ENCODE assay signal across 27 mouse cellular contexts in genomic region chr6:49410830-49411229, GRCm38 (mm10). TPM values are rescaled to one million over a fixed set of nuclear protein-coding genes. Genes with fewer than 3 reads are reported as not detected.
DNase-seq lines count a peak whose midpoint lies in the region; ATAC-seq and TF ChIP-seq lines count a peak whose summit lies in the region.
"Had no signal": no experiment of that assay in that cellular context is flagged by ENCODE, and none has a peak within 500 bp of the region (broad histone marks: within the 10 kb centered on the region; RNA-seq: fewer than 3 reads in every experiment).

No protein-coding gene starts in this region.

- H3K9me3 ChIP-seq in intestine, postnatal 0 days (ENCODE audit: control insufficient read depth) = no peaks in the 10 kb centered on the region
- no peaks in the 10 kb centered on the region for H3K9me3 ChIP-seq in midbrain, postnatal 0 days (ENCODE audit: low read length)
- H3K9me3 ChIP-seq: embryonic facial prominence, embryonic 12.5 days; forebrain, embryonic 13.5 days; heart, embryonic 10.5 days; hindbrain, embryonic 12.5 days had no signal

- no peak for TF ChIP-seq CTCF in kidney, adult 2 months (conservative IDR thresholded peaks at IDR 0.05; ENCODE audit: insufficient read depth, insufficient read length, low read depth, low read length)
- TF ChIP-seq CTCF in Patski (IDR thresholded peaks at IDR 0.05) = no peak
- no peak for TF ChIP-seq CTCF in intestine, postnatal 0 days (IDR thresholded peaks at IDR 0.05; ENCODE audit: low read depth)
- TF ChIP-seq CTCF in left cerebral cortex, adult 2 months (IDR thresholded peaks at IDR 0.05) = no peak
- TF ChIP-seq CTCF in midbrain, postnatal 0 days (IDR thresholded peaks at IDR 0.05) = no peak

- H3K27me3 ChIP-seq in kidney, adult 2 months (replicated peaks; ENCODE audit: control insufficient read depth, insufficient read depth, low read length) = no peaks in the 10 kb centered on the region
- peaks cover 15% of the 10 kb centered on the region for H3K27me3 ChIP-seq in Patski
- no peaks in the 10 kb centered on the region for H3K27me3 ChIP-seq in intestine, postnatal 0 days (replicated peaks; ENCODE audit: control insufficient read depth, insufficient read depth, low read length)
- H3K27me3 ChIP-seq in midbrain, postnatal 0 days (ENCODE audit: insufficient read depth, low read length) = no peaks in the 10 kb centered on the region
- H3K27me3 ChIP-seq: embryonic facial prominence, embryonic 12.5 days; forebrain, embryonic 13.5 days; hindbrain, embryonic 12.5 days had no signal

- CTCF ChIA-PET in Patski (lab: Charles Lee) = no interaction called here

- in situ Hi-C loops in Patski (cut with MboI; ENCODE audit: low pct_unique_long_range_greater_than_20kb) = no loop called here

- POLR2A ChIA-PET in Patski (lab: Charles Lee) = no interaction called here

- intact Hi-C loops in left cerebral cortex, adult 2 months (cut with DNase I) = no loop called here

- peak; percentile 46 for DNase-seq in kidney, adult 2 months
- DNase-seq in kidney, adult 11 months = no peak
- peak; percentile 15 for DNase-seq in Patski (ENCODE audit: low read depth, low spot score)
- DNase-seq in fat pad, adult 2 months (ENCODE audit: extremely low read depth, low read depth, low spot score) = peak; percentile 54
- no peak for DNase-seq in layer of hippocampus, postnatal 10 days (ENCODE audit: low spot score in 2 of 2)
- no peak for DNase-seq in left cerebral cortex, adult 2 months (ENCODE audit: extremely low spot score in 1 of 2, low spot score in 2 of 2)
- no peak for DNase-seq in midbrain, postnatal 0 days (ENCODE audit: low spot score)
- DNase-seq: adrenal gland, postnatal 14 days; cerebellum, adult 2 months; cerebellum, postnatal 14 days; embryo, embryonic 11 days; gastrocnemius, adult 2 months; gastrocnemius, postnatal 36 days; heart, adult 18-20 months; heart, postnatal 10 days; heart, postnatal 4 days had no signal

- 57% methylated on average over 3 of the region's 3 CpGs for WGBS in kidney, adult 2 months
- 52% methylated on average over 3 of the region's 3 CpGs for WGBS in intestine, postnatal 0 days
- WGBS in midbrain, postnatal 0 days = 80% methylated on average over 3 of the region's 3 CpGs

- no peak overlapping the region for H3K9ac ChIP-seq in intestine, postnatal 0 days (ENCODE audit: low read depth, low read length)
- no peak overlapping the region for H3K9ac ChIP-seq in midbrain, postnatal 0 days (replicated peaks; ENCODE audit: low read length, poor library complexity, severe bottlenecking)
- H3K9ac ChIP-seq: embryonic facial prominence, embryonic 12.5 days; forebrain, embryonic 13.5 days; hindbrain, embryonic 12.5 days had no signal

- H3K4me3 ChIP-seq in kidney, adult 2 months (ENCODE audit: insufficient read depth, low read depth, low read length) = no peak overlapping the region
- no peak overlapping the region for H3K4me3 ChIP-seq in intestine, postnatal 0 days (ENCODE audit: low read depth, low read length)
- no peak overlapping the region for H3K4me3 ChIP-seq in left cerebral cortex, adult 2 months
- H3K4me3 ChIP-seq in midbrain, postnatal 0 days (ENCODE audit: low read depth, low read length) = no peak overlapping the region
- H3K4me3 ChIP-seq: embryonic facial prominence, embryonic 12.5 days; forebrain, embryonic 13.5 days; gastrocnemius, adult 2 months; heart, embryonic 10.5 days; hindbrain, embryonic 12.5 days had no signal

- H3K4me1 ChIP-seq in kidney, adult 2 months (ENCODE audit: control insufficient read depth, insufficient read depth, low read length) = peaks cover 4% of the 10 kb centered on the region; the same call in 1 of the 2 replicates
- H3K4me1 ChIP-seq in intestine, postnatal 0 days (replicated peaks; ENCODE audit: control insufficient read depth, insufficient read depth, low read length) = no peaks in the 10 kb centered on the region
- H3K4me1 ChIP-seq in midbrain, postnatal 0 days (ENCODE audit: insufficient read depth, low read length) = no peaks in the 10 kb centered on the region
- H3K4me1 ChIP-seq: embryonic facial prominence, embryonic 12.5 days; forebrain, embryonic 13.5 days; heart, embryonic 10.5 days; hindbrain, embryonic 12.5 days had no signal

- 0 out of 2 replicates have a peak overlapping the region, but pooled peaks have one; percentile 45 for H3K27ac ChIP-seq in kidney, adult 2 months (ENCODE audit: insufficient read depth, low read depth, low read length)
- H3K27ac ChIP-seq in intestine, postnatal 0 days (ENCODE audit: low read depth, low read length) = peak overlapping the region; percentile 10; the same call in 1 of the 2 replicates
- H3K27ac ChIP-seq in left cerebral cortex, adult 2 months = no peak overlapping the region
- no peak overlapping the region for H3K27ac ChIP-seq in midbrain, postnatal 0 days (ENCODE audit: low read depth, low read length)
- H3K27ac ChIP-seq: embryonic facial prominence, embryonic 12.5 days; forebrain, embryonic 13.5 days; gastrocnemius, adult 2 months; heart, embryonic 10.5 days; hindbrain, embryonic 12.5 days had no signal

- peak; percentile 62 for ATAC-seq in Patski
- peak; percentile 94 for ATAC-seq in intestine, postnatal 0 days
- ATAC-seq in midbrain, postnatal 0 days (ENCODE audit: low FRiP score) = no peak
- ATAC-seq: forebrain, embryonic 13.5 days; hindbrain, embryonic 16.5 days; inflammation-experienced regulatory T-cells, adult 6 months had no signal

- TF ChIP-seq POLR2A in kidney, adult 2 months (IDR thresholded peaks at IDR 0.05; ENCODE audit: low read depth, low read length) = no peak

- H3K4me2 ChIP-seq in intestine, postnatal 0 days (replicated peaks; ENCODE audit: low read depth) = no peak overlapping the region
- no peak overlapping the region for H3K4me2 ChIP-seq in midbrain, postnatal 0 days (ENCODE audit: low read depth, low read length, poor library complexity, severe bottlenecking)
- H3K4me2 ChIP-seq: embryonic facial prominence, embryonic 12.5 days; forebrain, embryonic 13.5 days; hindbrain, embryonic 12.5 days had no signal

- no peaks in the 10 kb centered on the region for H3K36me3 ChIP-seq in kidney, adult 2 months (ENCODE audit: control insufficient read depth, insufficient read depth, low read length)
- H3K36me3 ChIP-seq in intestine, postnatal 0 days (ENCODE audit: control insufficient read depth, insufficient read depth) = no peaks in the 10 kb centered on the region
- H3K36me3 ChIP-seq in midbrain, postnatal 0 days (ENCODE audit: insufficient read depth, low read length) = no peaks in the 10 kb centered on the region
- H3K36me3 ChIP-seq: embryonic facial prominence, embryonic 12.5 days; heart, embryonic 10.5 days; hindbrain, embryonic 12.5 days had no signal

RNA-seq across cellular contexts. Expression of gene Stk31, which starts 15.4 kb away (rescaled TPM):
- polyA plus RNA-seq in kidney, adult 2 months (2012; rRNA removed) = not detected in 2 replicates
- not detected for polyA plus RNA-seq in Patski (2021)
- polyA plus RNA-seq in intestine, postnatal 0 days (2015; fragmentation: Nextera tagmentation; extraction: Ambion mirVana) = not detected in 2 replicates
- 1 to 10 TPM in 1 of 2 experiments, under 1 TPM in 1; 0.69 to 1.2 TPM for total RNA-seq in layer of hippocampus, postnatal 10 days (2021)
- total RNA-seq in left cerebral cortex, adult 2 months (2021) = 1 to 10 TPM; 1.5 to 1.7 TPM
- not detected in 2 replicates for total RNA-seq in midbrain, postnatal 0 days (2014; rRNA removed)
- polyA plus RNA-seq in midbrain, postnatal 0 days (2015; fragmentation: Nextera tagmentation; extraction: Ambion mirVana) = not detected in 2 replicates
- total RNA-seq: common myeloid progenitor, adult 5-6 weeks; gastrocnemius, adult 2 months; MEL had no signal
- polyA plus RNA-seq: C2C12; forebrain, embryonic 13.5 days; heart, embryonic 14.5 days; hindbrain, embryonic 16.5 days; inflammation-experienced regulatory T-cells, adult 6 months had no signal

RNA-seq across cellular contexts. Expression of gene Fam221a, which starts 43.3 kb away (rescaled TPM):
- 1.8 and 2.3 TPM in 2 replicates for polyA plus RNA-seq in kidney, adult 2 months (2012; rRNA removed)
- polyA plus RNA-seq in Patski (2021) = 2.3 TPM
- 3.2 and 4.0 TPM in 2 replicates for polyA plus RNA-seq in intestine, postnatal 0 days (2015; fragmentation: Nextera tagmentation; extraction: Ambion mirVana)
- 1 to 10 TPM; 1.2 to 1.8 TPM for total RNA-seq in layer of hippocampus, postnatal 10 days (2021)
- total RNA-seq in left cerebral cortex, adult 2 months (2021) = 1 to 10 TPM; 1.2 to 1.4 TPM
- total RNA-seq in midbrain, postnatal 0 days (2014; rRNA removed) = 3.0 and 3.5 TPM in 2 replicates
- polyA plus RNA-seq in midbrain, postnatal 0 days (2015; fragmentation: Nextera tagmentation; extraction: Ambion mirVana) = 3.5 and 5.4 TPM in 2 replicates
- total RNA-seq: MEL had no signal

Comparison
In these comparisons a context has a peak if more than half of its experiments do, and no peak if none do; other contexts are left out.
1. DNase-seq: peak in kidney, adult 2 months (single experiment), Patski (single experiment) and fat pad, adult 2 months (single experiment); none in kidney, adult 11 months (single experiment), layer of hippocampus, postnatal 10 days (0 of 2), left cerebral cortex, adult 2 months (0 of 2) and midbrain, postnatal 0 days (single experiment).
2. H3K27ac ChIP-seq: peak in kidney, adult 2 months (single experiment) and intestine, postnatal 0 days (single experiment); none in left cerebral cortex, adult 2 months (single experiment) and midbrain, postnatal 0 days (single experiment).